Mouse (Mus musculus) heart, embryonic 13.5 days (tissue): ENCODE measurements around the gene Pard3b. TPM values are rescaled to one million over a fixed set of nuclear protein-coding genes. Genes with fewer than 3 reads are reported as not detected.

ENCODE experiments used
- ATAC-seq: fragments of 200-750 bp; cut with Nextera tagmentation; 2 replicates; pipeline ENCODE4 v1.8.0; 2017; ENCODE audit warnings: moderate TSS enrichment; ENCODE audit not compliant: insufficient number of reproducible peaks, low FRiP score, low TSS enrichment; ENCODE audit errors: extremely low read depth
- H3K27ac ChIP-seq: fragments of 300-500 bp; sonication (generic); replicated peaks from 2 replicates; pipeline ENCODE4 v1.5.1; 2015; ENCODE audit warnings: moderate library complexity, mild to moderate bottlenecking, inconsistent platforms
- H3K27me3 ChIP-seq: fragments of 300-500 bp; sonication (generic); replicated peaks from 2 replicates; pipeline ENCODE4 v1.6.1; 2015; ENCODE audit warnings: mild to moderate bottlenecking, inconsistent platforms
- H3K36me3 ChIP-seq: fragments of 300-500 bp; sonication (generic); 2 replicates; pipeline ENCODE4 v1.6.1; 2015; ENCODE audit warnings: mild to moderate bottlenecking, inconsistent platforms
- H3K4me1 ChIP-seq: fragments of 300-500 bp; sonication (generic); 2 replicates; pipeline ENCODE4 v1.6.1; 2015; ENCODE audit warnings: inconsistent platforms
- H3K4me2 ChIP-seq: fragments of 300-500 bp; sonication (generic); 2 replicates; pipeline ENCODE4 v1.6.1; 2015; ENCODE audit warnings: inconsistent platforms, mild to moderate bottlenecking, moderate library complexity
- H3K4me3 ChIP-seq: fragments of 300-500 bp; sonication (generic); 2 replicates; pipeline ENCODE4 v1.5.1; 2015; ENCODE audit warnings: moderate library complexity, mild to moderate bottlenecking, inconsistent platforms
- H3K9ac ChIP-seq: fragments of 300-500 bp; sonication (generic); 2 replicates; pipeline ENCODE4 v1.6.1; 2015; ENCODE audit warnings: inconsistent platforms, mild to moderate bottlenecking, moderate library complexity
- H3K9me3 ChIP-seq: fragments of 300-500 bp; sonication (generic); 2 replicates; pipeline ENCODE4 v1.6.1; 2016; ENCODE audit warnings: inconsistent platforms
- WGBS: fragments of 180-500 bp; shearing (Covaris S2); methylation state at CpG from one replicate; pipeline ENCODE4 v1.1.7; 2015; ENCODE audit warnings: mixed read lengths; 5-methylcytosine and 5-hydroxymethylcytosine counted together
- polyA plus RNA-seq: library from polyadenylated mRNA; unstranded; fragments of >200 nt; fragmentation: Nextera tagmentation; extraction: Ambion mirVana; gene quantifications from 2 replicates; pipeline ENCODE4 v1.2.1, GENCODE M21; 2015

Pard3b gene
- polyA plus RNA-seq, 1 experiment from 2014 or later, result 11.8 TPM

GRCm38 (mm10) chr1:61685221-61685814, 46.7 kb downstream of the Pard3b start:
- no peak for ATAC-seq
- no peak overlapping the region for H3K27ac ChIP-seq
- H3K4me3 ChIP-seq, result no peak overlapping the region
- H3K36me3 ChIP-seq, result no peaks in the 10 kb centered on the region
- H3K4me2 ChIP-seq, result no peak overlapping the region
- H3K4me1 ChIP-seq, result peaks cover 8% of the 10 kb centered on the region
- no peak overlapping the region for H3K9ac ChIP-seq
- H3K27me3 ChIP-seq, result no peaks in the 10 kb centered on the region
- no peaks in the 10 kb centered on the region for H3K9me3 ChIP-seq
- WGBS, result 64% methylated on average over 8 of the region's 8 CpGs

- H3K36me3 ChIP-seq, result no peaks in the 10 kb centered on the region
- no peaks in the 10 kb centered on the region for H3K9me3 ChIP-seq
- H3K4me1 ChIP-seq, result peaks cover 8% of the 10 kb centered on the region
- H3K9ac ChIP-seq, result no peak overlapping the region
- H3K27ac ChIP-seq, result no peak overlapping the region
- 88% methylated on average over 1 of the region's 1 CpGs for WGBS
- no peak overlapping the region for H3K4me3 ChIP-seq
- H3K4me2 ChIP-seq, result no peak overlapping the region
- no peak for ATAC-seq
- no peaks in the 10 kb centered on the region for H3K27me3 ChIP-seq
Observed at GRCm38 (mm10) chr1:61685921-61686320, 47.3 kb downstream of the Pard3b start.

GRCm38 (mm10) chr1:61688301-61688700, 49.7 kb downstream of the Pard3b start:
- Histone ChIP-seq H3K9ac (no peak overlapping the region), H3K4me2 (no peak overlapping the region), H3K27me3 (no peaks in the 10 kb centered on the region), H3K36me3 (no peaks in the 10 kb centered on the region), H3K4me3 (no peak overlapping the region), H3K9me3 (no peaks in the 10 kb centered on the region), H3K27ac (no peak overlapping the region), H3K4me1 (peaks cover 8% of the 10 kb centered on the region)
- WGBS, result 77% methylated on average over 3 of the region's 3 CpGs
- ATAC-seq, result no peak

- H3K9ac ChIP-seq, result no peak overlapping the region
- no peak overlapping the region for H3K27ac ChIP-seq
- WGBS, result 82% methylated on average over 10 of the region's 10 CpGs
- H3K4me2 ChIP-seq, result no peak overlapping the region
- H3K27me3 ChIP-seq, result no peaks in the 10 kb centered on the region
- peaks cover 6% of the 10 kb centered on the region; the same call in 1 of the 2 replicates for H3K4me1 ChIP-seq
- no peaks in the 10 kb centered on the region for H3K9me3 ChIP-seq
- no peaks in the 10 kb centered on the region for H3K36me3 ChIP-seq
- no peak for ATAC-seq
- no peak overlapping the region for H3K4me3 ChIP-seq
Observed at GRCm38 (mm10) chr1:61698462-61699218, 60.0 kb downstream of the Pard3b start.

- Histone ChIP-seq H3K36me3 (no peaks in the 10 kb centered on the region), H3K4me2 (no peak overlapping the region), H3K4me1 (peaks cover 9% of the 10 kb centered on the region), H3K4me3 (no peak overlapping the region), H3K27me3 (no peaks in the 10 kb centered on the region), H3K9ac (no peak overlapping the region), H3K9me3 (no peaks in the 10 kb centered on the region), H3K27ac (no peak overlapping the region)
- no peak for ATAC-seq
- WGBS, result 86% methylated on average over 1 of the region's 1 CpGs
Observed at GRCm38 (mm10) chr1:61709812-61710211, 71.2 kb downstream of the Pard3b start.

- no peaks in the 10 kb centered on the region for H3K36me3 ChIP-seq
- H3K4me2 ChIP-seq, result no peak overlapping the region
- H3K4me1 ChIP-seq, result peaks cover 9% of the 10 kb centered on the region
- no peak overlapping the region for H3K4me3 ChIP-seq
- ATAC-seq, result no peak
- no peaks in the 10 kb centered on the region for H3K9me3 ChIP-seq
- no peak overlapping the region for H3K27ac ChIP-seq
- H3K9ac ChIP-seq, result no peak overlapping the region
- H3K27me3 ChIP-seq, result no peaks in the 10 kb centered on the region
Observed at GRCm38 (mm10) chr1:61711523-61711922, 72.9 kb downstream of the Pard3b start.

GRCm38 (mm10) chr1:61729654-61730053, 91.0 kb downstream of the Pard3b start:
- no peaks in the 10 kb centered on the region for H3K27me3 ChIP-seq
- H3K4me3 ChIP-seq, result no peak overlapping the region
- H3K9me3 ChIP-seq, result peaks cover 6% of the 10 kb centered on the region; the same call in 1 of the 2 replicates
- H3K9ac ChIP-seq, result no peak overlapping the region
- H3K4me2 ChIP-seq, result no peak overlapping the region
- H3K4me1 ChIP-seq, result no peaks in the 10 kb centered on the region
- 75% methylated on average over 4 of the region's 4 CpGs for WGBS
- H3K27ac ChIP-seq, result no peak overlapping the region
- H3K36me3 ChIP-seq, result no peaks in the 10 kb centered on the region
- ATAC-seq, result no peak

- ATAC-seq, result no peak
- H3K27me3 ChIP-seq, result no peaks in the 10 kb centered on the region
- H3K4me3 ChIP-seq, result no peak overlapping the region
- no peak overlapping the region for H3K4me2 ChIP-seq
- H3K36me3 ChIP-seq, result no peaks in the 10 kb centered on the region
- no peaks in the 10 kb centered on the region for H3K4me1 ChIP-seq
- no peak overlapping the region for H3K27ac ChIP-seq
- WGBS, result 76% methylated on average over 1 of the region's 1 CpGs
- no peaks in the 10 kb centered on the region for H3K9me3 ChIP-seq
- no peak overlapping the region for H3K9ac ChIP-seq
Observed at GRCm38 (mm10) chr1:61736550-61736949, 97.9 kb downstream of the Pard3b start.

- H3K36me3 ChIP-seq, result no peaks in the 10 kb centered on the region
- H3K9me3 ChIP-seq, result no peaks in the 10 kb centered on the region; the same call in 1 of the 2 replicates
- no peak overlapping the region for H3K4me3 ChIP-seq
- no peak overlapping the region for H3K9ac ChIP-seq
- no peak for ATAC-seq
- H3K4me2 ChIP-seq, result no peak overlapping the region
- H3K4me1 ChIP-seq, result no peaks in the 10 kb centered on the region
- H3K27ac ChIP-seq, result no peak overlapping the region
- no peaks in the 10 kb centered on the region for H3K27me3 ChIP-seq
Observed at GRCm38 (mm10) chr1:61742831-61743230, 104.2 kb downstream of the Pard3b start.

GRCm38 (mm10) chr1:61747481-61747880, 108.9 kb downstream of the Pard3b start:
- no peak overlapping the region for H3K27ac ChIP-seq
- no peak overlapping the region for H3K4me2 ChIP-seq
- no peaks in the 10 kb centered on the region for H3K4me1 ChIP-seq
- no peaks in the 10 kb centered on the region for H3K36me3 ChIP-seq
- no peaks in the 10 kb centered on the region for H3K27me3 ChIP-seq
- ATAC-seq, result no peak
- H3K9ac ChIP-seq, result no peak overlapping the region
- H3K4me3 ChIP-seq, result no peak overlapping the region
- H3K9me3 ChIP-seq, result no peaks in the 10 kb centered on the region; the same call in 1 of the 2 replicates

- no peak overlapping the region for H3K9ac ChIP-seq
- WGBS, result 75% methylated on average over 1 of the region's 1 CpGs
- ATAC-seq, result no peak
Observed at GRCm38 (mm10) chr1:61751008-61751407, 112.4 kb downstream of the Pard3b start.

GRCm38 (mm10) chr1:61756771-61757170, 118.1 kb downstream of the Pard3b start:
- H3K27ac ChIP-seq, result no peak overlapping the region
- ATAC-seq, result no peak
- no peak overlapping the region for H3K4me2 ChIP-seq
- 78% methylated on average over 1 of the region's 1 CpGs for WGBS
- H3K9me3 ChIP-seq, result peaks cover 7% of the 10 kb centered on the region; the same call in 1 of the 2 replicates
- H3K36me3 ChIP-seq, result no peaks in the 10 kb centered on the region
- no peak overlapping the region for H3K9ac ChIP-seq
- H3K27me3 ChIP-seq, result no peaks in the 10 kb centered on the region
- H3K4me1 ChIP-seq, result no peaks in the 10 kb centered on the region
- no peak overlapping the region for H3K4me3 ChIP-seq

More at GRCm38 (mm10) chr1:61751008-61751407, 112.4 kb downstream of the Pard3b start:
- peaks cover 7% of the 10 kb centered on the region; the same call in 1 of the 2 replicates for H3K9me3 ChIP-seq
- H3K4me2 ChIP-seq, result no peak overlapping the region
- H3K4me1 ChIP-seq, result no peaks in the 10 kb centered on the region
- no peak overlapping the region for H3K27ac ChIP-seq
- no peak overlapping the region for H3K4me3 ChIP-seq
- H3K27me3 ChIP-seq, result no peaks in the 10 kb centered on the region
- H3K36me3 ChIP-seq, result no peaks in the 10 kb centered on the region
